Mouse (Mus musculus) cerebellum, adult 2 months (tissue): ENCODE measurements at regions not wholly inside any gene's neighbourhood (a gene's known extent, or its start where the extent isn't known, plus 50 kb on each side); places are given as distances from the start of the nearest gene placed in this dataset.

Experiments used
- CTCF ChIP-seq: fragments of 200-500 bp; IDR thresholded peaks from 2 replicates; pipeline ENCODE4 v1.5.1; 2011; ENCODE audit warnings: low read depth, mild to moderate bottlenecking, control low read depth, low read length, moderate library complexity, borderline replicate concordance; ENCODE audit not compliant: insufficient read depth
- POLR2A ChIP-seq: fragments of 200-500 bp; IDR thresholded peaks from 2 replicates; pipeline ENCODE4 v1.6.1; 2011; ENCODE audit warnings: low read length, control low read depth, borderline replicate concordance; ENCODE audit not compliant: insufficient read depth

DNA sequence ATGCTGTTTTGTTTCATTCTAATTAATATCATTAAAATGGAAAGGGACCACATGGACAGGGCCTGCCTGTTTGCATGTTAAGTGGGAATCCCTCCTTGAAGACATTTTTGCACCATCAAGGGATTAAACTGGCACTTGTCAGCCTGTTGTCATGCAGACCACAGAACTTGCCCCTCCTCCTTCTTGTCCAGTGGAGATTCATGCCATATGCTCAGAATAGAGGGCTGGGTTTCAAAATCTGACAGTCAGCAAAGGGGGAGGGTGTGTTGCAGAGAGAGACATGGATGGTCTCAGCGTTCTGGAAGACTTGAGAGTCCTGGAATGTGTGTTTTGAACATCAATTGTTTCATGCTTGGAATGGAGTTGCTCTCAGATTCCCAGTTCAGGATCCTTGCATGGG lies 149.2 kb downstream of the Vgll3 start:
- TF ChIP-seq CTCF, result no peak
- no peak for TF ChIP-seq POLR2A
